Mouse (Mus musculus) forebrain, embryonic 13.5 days (tissue): ENCODE data around the gene Gng4. TPM values are rescaled to one million over a fixed set of nuclear protein-coding genes. Genes with fewer than 3 reads are reported as not detected.

Source experiments
- ATAC-seq: fragments of 200-750 bp; cut with Nextera tagmentation; 2 replicates; pipeline ENCODE4 v1.8.0; 2017
- H3K27ac ChIP-seq: fragments of 300-500 bp; sonication (generic); 2 replicates; pipeline ENCODE4 v1.5.1; 2015; ENCODE audit warnings: inconsistent platforms, mild to moderate bottlenecking, moderate library complexity
- H3K27me3 ChIP-seq: fragments of 300-500 bp; sonication (generic); 2 replicates; pipeline ENCODE4 v1.6.1; 2015; ENCODE audit warnings: mild to moderate bottlenecking, inconsistent platforms
- H3K36me3 ChIP-seq: fragments of 300-500 bp; sonication (generic); 2 replicates; pipeline ENCODE4 v1.6.1; 2015; ENCODE audit warnings: mild to moderate bottlenecking, inconsistent platforms; ENCODE audit not compliant: poor library complexity, severe bottlenecking
- H3K4me1 ChIP-seq: fragments of 300-500 bp; sonication (generic); 2 replicates; pipeline ENCODE4 v1.6.1; 2015; ENCODE audit warnings: inconsistent platforms
- H3K4me2 ChIP-seq: fragments of 300-500 bp; sonication (generic); 2 replicates; pipeline ENCODE4 v1.6.1; 2015; ENCODE audit warnings: inconsistent platforms, mild to moderate bottlenecking, moderate library complexity
- H3K4me3 ChIP-seq: fragments of 300-500 bp; sonication (generic); 2 replicates; pipeline ENCODE4 v1.5.1; 2015; ENCODE audit warnings: mild to moderate bottlenecking, inconsistent platforms
- H3K9ac ChIP-seq: fragments of 300-500 bp; sonication (generic); 2 replicates; pipeline ENCODE4 v1.6.1; 2015; ENCODE audit warnings: mild to moderate bottlenecking, inconsistent platforms
- H3K9me3 ChIP-seq: fragments of 300-500 bp; sonication (generic); replicated peaks from 2 replicates; pipeline ENCODE4 v1.6.1; 2016; ENCODE audit warnings: inconsistent platforms
- WGBS: fragments of 180-500 bp; shearing (Covaris S2); methylation state at CpG from one replicate; pipeline ENCODE4 v1.1.7; 2015; 5-methylcytosine and 5-hydroxymethylcytosine counted together
- polyA plus RNA-seq: library from polyadenylated mRNA; unstranded; fragments of >200 nt; fragmentation: Nextera tagmentation; extraction: Ambion mirVana; gene quantifications from 2 replicates; pipeline ENCODE4 v1.2.1, GENCODE M21; 2015

The Gng4 gene
- polyA plus RNA-seq, 1 experiment from 2014 or later, result 7.4 TPM

- no peak overlapping the region for H3K27ac ChIP-seq
- H3K9me3 ChIP-seq, result no peaks in the 10 kb centered on the region
- H3K9ac ChIP-seq, result no peak overlapping the region
- H3K4me3 ChIP-seq, result no peak overlapping the region
- no peaks in the 10 kb centered on the region for H3K36me3 ChIP-seq
- H3K4me2 ChIP-seq, result no peak overlapping the region
- 89% methylated on average over 2 of the region's 2 CpGs for WGBS
- H3K27me3 ChIP-seq, result no peaks in the 10 kb centered on the region
- no peaks in the 10 kb centered on the region for H3K4me1 ChIP-seq
- ATAC-seq, result peak; percentile 23; the same call in 1 of the 2 replicates
These were observed 83.4 kb downstream of the Gng4 start for GRCm38 (mm10) chr13:13867078-13867759.

- no peak overlapping the region for H3K27ac ChIP-seq
- H3K9me3 ChIP-seq, result no peaks in the 10 kb centered on the region
- H3K9ac ChIP-seq, result no peak overlapping the region
- H3K27me3 ChIP-seq, result no peaks in the 10 kb centered on the region
- H3K36me3 ChIP-seq, result no peaks in the 10 kb centered on the region
- H3K4me1 ChIP-seq, result no peaks in the 10 kb centered on the region
- no peak overlapping the region for H3K4me3 ChIP-seq
- WGBS, result 15% methylated on average over 3 of the region's 3 CpGs
- ATAC-seq, result peak; percentile 95
- H3K4me2 ChIP-seq, result no peak overlapping the region
These were observed 84.1 kb downstream of the Gng4 start for GRCm38 (mm10) chr13:13867922-13868321.

Other genes starting within 250 kb of the Gng4 start
- gene Lyst, start 193.7 kb upstream of the Gng4 start, polyA plus RNA-seq, result 5.3 and 5.4 TPM in 2 replicates
- gene B3galnt2, start 170.4 kb downstream of the Gng4 start, polyA plus RNA-seq, result 25.3 and 32.6 TPM in 2 replicates